Mouse (Mus musculus) MEL (cell line): Measurements from ENCODE around the gene Cnst. TPM values are rescaled to one million over a fixed set of nuclear protein-coding genes. Genes with fewer than 3 reads are reported as not detected.

Experiments
- DNase-seq: peaks from one replicate; pipeline ENCODE4 v3.0.0; 2011; ENCODE audit warnings: low read depth, low spot score
- H3K27ac ChIP-seq: 2 replicates; pipeline ENCODE4 v1.5.1; 2012; ENCODE audit warnings: low read depth, mild to moderate bottlenecking, control low read depth, low read length, moderate library complexity; ENCODE audit not compliant: control insufficient read depth
- H3K27me3 ChIP-seq, 2 experiments: fragments of 150-350 bp in 1 of 2; sonication (generic) in 1 of 2; 2 replicates each; pipeline ENCODE4 v1.6.1; 2012; ENCODE audit warnings: low read length in 2 of 2, mild to moderate bottlenecking in 2 of 2, improper control_type of control experiment in 1 of 2, moderate library complexity in 1 of 2; ENCODE audit not compliant: insufficient read depth in 2 of 2, control insufficient read depth in 1 of 2
- H3K36me3 ChIP-seq, 2 experiments: 2 replicates each; pipeline ENCODE4 v1.6.1; 2012 to 2014; ENCODE audit warnings: low read length in 2 of 2, improper control_type of control experiment in 1 of 2, inconsistent platforms in 1 of 2, mild to moderate bottlenecking in 1 of 2; ENCODE audit not compliant: insufficient read depth in 2 of 2, control insufficient read depth in 1 of 2
- H3K4me1 ChIP-seq, 2 experiments: fragments of 150-350 bp in 1 of 2; sonication (generic) in 1 of 2; 2 replicates each; pipeline ENCODE4 v1.6.1; 2012; ENCODE audit warnings: low read length in 2 of 2, improper control_type of control experiment in 1 of 2, mild to moderate bottlenecking in 1 of 2; ENCODE audit not compliant: insufficient read depth in 2 of 2, control insufficient read depth in 1 of 2
- H3K4me3 ChIP-seq, 2 experiments: fragments of 150-350 bp in 1 of 2; sonication (generic) in 1 of 2; 2 replicates each; pipeline ENCODE4 v1.5.1; 2012; ENCODE audit warnings: low read depth in 2 of 2, low read length in 2 of 2, mild to moderate bottlenecking in 2 of 2, moderate library complexity in 2 of 2, control low read depth in 1 of 2, improper control_type of control experiment in 1 of 2; ENCODE audit not compliant: control insufficient read depth in 1 of 2, insufficient read depth in 1 of 2
- H3K79me2 ChIP-seq: 2 replicates; pipeline ENCODE4 v1.6.1; 2012; ENCODE audit warnings: mild to moderate bottlenecking, low read length, moderate library complexity; ENCODE audit not compliant: control insufficient read depth, poor library complexity, insufficient read depth
- H3K9ac ChIP-seq: 2 replicates; pipeline ENCODE4 v1.6.1; 2012; ENCODE audit warnings: low read depth, mild to moderate bottlenecking, control low read depth, low read length, moderate library complexity; ENCODE audit not compliant: control insufficient read depth, poor library complexity, severe bottlenecking
- H3K9me3 ChIP-seq: fragments of 150-350 bp; sonication (generic); replicated peaks from 2 replicates; pipeline ENCODE4 v1.6.1; 2012; ENCODE audit warnings: mild to moderate bottlenecking, low read length, improper control_type of control experiment, moderate library complexity; ENCODE audit not compliant: insufficient read depth
- CHD1 ChIP-seq: IDR thresholded peaks from 2 replicates; pipeline ENCODE4 v1.6.1; 2012; ENCODE audit warnings: low read depth, mild to moderate bottlenecking, inconsistent platforms, low read length, improper control_type of control experiment
- CHD2 ChIP-seq: IDR thresholded peaks from 2 replicates; pipeline ENCODE4 v1.6.1; 2011; ENCODE audit warnings: low read length, improper control_type of control experiment
- CTCF ChIP-seq, 3 experiments: IDR thresholded peaks in 2 of 3; conservative IDR thresholded peaks in 1 of 3; 2 replicates each; pipeline ENCODE4 v1.5.1; 2011 to 2012; ENCODE audit warnings: low read length in 3 of 3, low read depth in 2 of 3, mild to moderate bottlenecking in 2 of 3, improper control_type of control experiment in 1 of 3, inconsistent platforms in 1 of 3, mixed read lengths in 1 of 3, moderate library complexity in 1 of 3; ENCODE audit not compliant: control insufficient read depth in 1 of 3, insufficient read depth in 1 of 3, poor library complexity in 1 of 3, severe bottlenecking in 1 of 3
- E2F4 ChIP-seq: IDR thresholded peaks from 2 replicates; pipeline ENCODE4 v1.6.1; 2011; ENCODE audit warnings: low read depth, low read length, improper control_type of control experiment, borderline replicate concordance
- ELF1 ChIP-seq: IDR thresholded peaks from 2 replicates; pipeline ENCODE4 v1.6.1; 2014; ENCODE audit warnings: low read depth, mild to moderate bottlenecking, inconsistent platforms, low read length, improper control_type of control experiment, moderate library complexity
- EP300 ChIP-seq, 2 experiments: IDR thresholded peaks; 2 replicates each; pipeline ENCODE4 v1.6.1; 2011; ENCODE audit warnings: improper control_type of control experiment in 2 of 2, low read length in 2 of 2, low read depth in 1 of 2, mild to moderate bottlenecking in 1 of 2
- GATA1 ChIP-seq: IDR thresholded peaks from 2 replicates; pipeline ENCODE4 v1.6.1; 2011; ENCODE audit warnings: low read depth, low read length, improper control_type of control experiment
- HCFC1 ChIP-seq: IDR thresholded peaks from 2 replicates; pipeline ENCODE4 v1.6.1; 2012; ENCODE audit warnings: low read depth, mild to moderate bottlenecking, inconsistent platforms, low read length, improper control_type of control experiment, moderate library complexity
- KAT2A ChIP-seq: conservative IDR thresholded peaks from 2 replicates; pipeline ENCODE4 v1.6.1; 2012; ENCODE audit warnings: low read depth, low read length, improper control_type of control experiment, inconsistent platforms
- MAX ChIP-seq: IDR thresholded peaks from 2 replicates; pipeline ENCODE4 v1.6.1; 2011; ENCODE audit warnings: low read length, improper control_type of control experiment
- MAZ ChIP-seq: IDR thresholded peaks from 2 replicates; pipeline ENCODE4 v1.6.1; 2012; ENCODE audit warnings: low read depth, mild to moderate bottlenecking, inconsistent platforms, low read length, improper control_type of control experiment
- MXI1 ChIP-seq: IDR thresholded peaks from 2 replicates; pipeline ENCODE4 v1.6.1; 2011; ENCODE audit warnings: mild to moderate bottlenecking, low read depth, low read length, improper control_type of control experiment
- MYB ChIP-seq: IDR thresholded peaks from 2 replicates; pipeline ENCODE4 v1.6.1; 2011; ENCODE audit warnings: mild to moderate bottlenecking, low read depth, low read length, improper control_type of control experiment
- MYC ChIP-seq: IDR thresholded peaks from 2 replicates; pipeline ENCODE4 v1.6.1; 2011; ENCODE audit warnings: low read depth, mild to moderate bottlenecking, low read length, improper control_type of control experiment, moderate library complexity
- NELFE ChIP-seq: IDR thresholded peaks from 2 replicates; pipeline ENCODE4 v1.6.1; 2011; ENCODE audit warnings: low read depth, low read length, improper control_type of control experiment
- NRF1 ChIP-seq: IDR thresholded peaks from 2 replicates; pipeline ENCODE4 v1.6.1; 2014; ENCODE audit warnings: low read depth, mild to moderate bottlenecking, inconsistent platforms, low read length, improper control_type of control experiment, moderate library complexity; ENCODE audit not compliant: poor library complexity, insufficient read depth, severe bottlenecking
- POLR2A ChIP-seq, 2 experiments: IDR thresholded peaks; 2 replicates each; pipeline ENCODE4 v1.6.1; 2011 to 2012; ENCODE audit warnings: low read length in 2 of 2, mild to moderate bottlenecking in 2 of 2, control low read depth in 1 of 2, improper control_type of control experiment in 1 of 2, low read depth in 1 of 2, moderate library complexity in 1 of 2; ENCODE audit not compliant: control insufficient read depth in 1 of 2, insufficient read depth in 1 of 2, poor library complexity in 1 of 2
- POLR2AphosphoS2 ChIP-seq: IDR thresholded peaks from 2 replicates; pipeline ENCODE4 v1.6.1; 2011; ENCODE audit warnings: low read length, improper control_type of control experiment
- RAD21 ChIP-seq: IDR thresholded peaks from 2 replicates; pipeline ENCODE4 v1.6.1; 2011; ENCODE audit warnings: mild to moderate bottlenecking, low read depth, low read length, improper control_type of control experiment
- RCOR1 ChIP-seq: IDR thresholded peaks from 2 replicates; pipeline ENCODE4 v1.6.1; 2012; ENCODE audit warnings: low read depth, mild to moderate bottlenecking, inconsistent platforms, low read length, improper control_type of control experiment
- SMC3 ChIP-seq: IDR thresholded peaks from 2 replicates; pipeline ENCODE4 v1.6.1; 2011; ENCODE audit warnings: low read depth, low read length, improper control_type of control experiment
- TBP ChIP-seq: IDR thresholded peaks from 2 replicates; pipeline ENCODE4 v1.8.0; 2011; ENCODE audit warnings: low read depth, low read length, improper control_type of control experiment
- TCF12 ChIP-seq: IDR thresholded peaks from 2 replicates; pipeline ENCODE4 v1.6.1; 2014; ENCODE audit warnings: low read depth, mild to moderate bottlenecking, inconsistent platforms, low read length, improper control_type of control experiment, moderate library complexity
- USF2 ChIP-seq, 2 experiments: IDR thresholded peaks; 2 replicates each; pipeline ENCODE4 v1.6.1; 2011 to 2012; ENCODE audit warnings: improper control_type of control experiment in 2 of 2, low read length in 2 of 2, borderline replicate concordance in 1 of 2, inconsistent platforms in 1 of 2, low read depth in 1 of 2, mild to moderate bottlenecking in 1 of 2; ENCODE audit not compliant: insufficient read depth in 1 of 2
- ZC3H11A ChIP-seq: IDR thresholded peaks from 2 replicates; pipeline ENCODE4 v1.6.1; 2012; ENCODE audit warnings: low read depth, mild to moderate bottlenecking, inconsistent platforms, low read length, improper control_type of control experiment
- ZMIZ1 ChIP-seq: IDR thresholded peaks from 2 replicates; pipeline ENCODE4 v1.6.1; 2012; ENCODE audit warnings: low read depth, mild to moderate bottlenecking, inconsistent platforms, low read length, improper control_type of control experiment, moderate library complexity
- ZNF384 ChIP-seq: IDR thresholded peaks from 2 replicates; pipeline ENCODE4 v1.6.1; 2012; ENCODE audit warnings: low read depth, mild to moderate bottlenecking, inconsistent platforms, low read length, improper control_type of control experiment
- polyA plus RNA-seq, 2 experiments: library from polyadenylated mRNA; stranded (reverse) in 1 of 2; unstranded in 1 of 2; fragments of >175 nt in 1 of 2; fragments of >200 nt in 1 of 2; gene quantifications; 2 replicates each; pipeline versions ENCODE4 v1.2.1 to v1.2.4; 2012; ENCODE audit warnings: low replicate concordance in 2 of 2, low read depth in 1 of 2; ENCODE audit not compliant: insufficient read length in 2 of 2, insufficient read depth in 1 of 2, missing spikeins in 1 of 2
- total RNA-seq: library from RNA; depleted of rRNA; stranded (reverse); fragments of 300-350 nt; gene quantifications from 2 replicates; pipeline ENCODE4 v1.2.3, GENCODE M21; 2012

Gene Cnst
- total and polyA plus RNA-seq, 3 experiments: 10.4 to 12.1 TPM; not detected in 1

DNA sequence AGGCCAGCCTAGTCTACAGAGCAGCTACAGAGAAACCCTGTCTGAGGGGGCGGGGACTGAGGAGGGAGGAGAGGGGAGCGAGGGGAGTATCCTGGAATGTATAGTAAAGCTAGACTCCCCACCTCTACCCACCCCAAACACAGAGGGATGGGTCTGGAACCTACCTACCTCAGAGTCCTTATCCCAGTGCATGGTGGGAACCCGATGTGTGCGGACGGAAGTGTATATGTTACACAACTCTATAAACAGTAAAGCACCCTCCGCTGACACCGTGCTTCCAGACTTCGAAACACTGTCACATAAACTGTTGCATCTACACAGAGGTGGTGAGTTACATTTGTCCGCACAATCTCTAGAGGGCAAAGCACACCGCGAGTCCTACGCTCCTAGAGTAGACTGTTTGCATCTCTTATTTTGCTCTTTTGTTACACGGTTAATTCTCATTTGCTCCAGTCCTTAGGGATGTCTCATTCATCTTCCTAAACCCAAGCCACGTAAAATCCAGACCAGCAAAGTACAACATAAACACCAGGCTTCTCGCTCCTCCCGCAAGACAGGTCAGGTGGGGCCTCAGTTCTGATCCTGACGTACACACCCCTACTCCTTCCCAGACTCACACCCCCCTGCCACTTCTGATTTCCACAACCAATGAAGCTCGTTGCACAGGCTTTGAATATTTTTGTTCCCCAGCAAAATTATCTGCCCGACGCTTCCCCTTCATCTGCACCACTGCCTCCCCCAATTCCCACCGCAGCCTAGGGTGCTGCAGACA, 29.0 kb upstream of the Cnst start:
- no peaks in the 10 kb centered on the region for H3K27me3 ChIP-seq
- no peaks in the 10 kb centered on the region for H3K4me1 ChIP-seq
- peak overlapping the region; percentile 78 for H3K9ac ChIP-seq
- H3K79me2 ChIP-seq: peaks cover 12% of the 10 kb centered on the region
- peak; percentile 78 for DNase-seq
- peak overlapping the region; percentile 55 for H3K27ac ChIP-seq
- no peak for TF ChIP-seq USF2 (IDR thresholded peaks at IDR 0.05; ENCODE audit: borderline replicate concordance in 1 of 2, insufficient read depth in 1 of 2, low read depth in 1 of 2, low read length in 2 of 2)
- no peak for TF ChIP-seq ZMIZ1
- TF ChIP-seq MAX: peak; percentile 52; the same call in 1 of the 2 replicates
- no peak for TF ChIP-seq ZC3H11A
- no peak for TF ChIP-seq KAT2A
- no peak for TF ChIP-seq MYB
- TF ChIP-seq NELFE: no peak
- TF ChIP-seq GATA1: no peak
- TF ChIP-seq EP300 (IDR thresholded peaks at IDR 0.05; ENCODE audit: low read depth in 1 of 2, low read length in 2 of 2): 0 out of 4 replicates have a peak, but pooled peaks of 1 of the 2 experiments have one; percentile 20
- TF ChIP-seq SMC3: no peak
- H3K36me3 ChIP-seq: peaks cover 0 to 3% of the 10 kb centered on the region in 2 experiments; a peak in 2 of 4 replicates
- no peaks in the 10 kb centered on the region for H3K9me3 ChIP-seq
- H3K4me3 ChIP-seq: peak overlapping the region; percentile 87 to 88

DNA sequence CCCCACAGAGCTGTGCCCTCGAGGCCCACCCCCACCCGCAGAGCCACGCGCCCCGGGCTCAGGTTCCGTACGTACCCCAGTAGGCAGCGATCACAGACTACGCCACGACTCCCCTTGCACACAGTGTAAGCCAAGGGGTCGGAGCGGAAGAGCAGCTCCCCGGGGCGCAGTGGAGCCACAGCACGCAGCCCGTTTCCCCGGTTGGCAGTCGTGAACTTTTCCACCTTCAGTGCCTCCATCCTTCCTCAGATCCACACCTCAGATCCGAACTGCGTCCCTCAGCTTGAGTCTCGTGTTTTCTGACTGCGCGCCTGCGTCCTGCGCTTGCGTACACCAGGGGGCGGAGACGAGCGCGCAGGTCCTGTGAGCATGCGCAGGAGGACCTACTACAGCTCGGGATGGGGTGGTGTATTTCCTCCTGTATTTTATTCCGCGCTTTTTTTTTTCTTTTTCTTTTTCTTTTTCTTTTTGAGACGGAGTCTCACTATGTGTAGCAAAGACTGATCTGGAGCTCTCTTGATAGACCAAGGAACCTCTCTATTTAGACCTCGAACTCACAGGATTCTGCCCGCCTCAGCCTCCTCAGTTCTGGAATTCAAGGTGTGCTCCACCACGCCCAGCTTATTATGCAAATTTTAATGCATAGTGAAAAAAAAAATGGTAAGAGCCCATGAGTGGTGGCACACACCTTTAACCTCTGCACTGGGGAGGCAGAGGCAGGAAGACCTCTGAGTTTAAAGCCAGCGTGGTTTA, 28.3 kb upstream of the Cnst start, which contains the start of gene Smyd3:
Gene Smyd3 (minus strand): TSS at position 329 of the 753 bp plus-strand sequence.
- DNase-seq: peak; percentile 96
- peak within 1 kb of the TSS; percentile 87 to 88 for H3K4me3 ChIP-seq
- H3K4me1 ChIP-seq: no peaks in the 10 kb centered on the region
- no peak for TF ChIP-seq ZC3H11A
- no peak for TF ChIP-seq E2F4
- peak; percentile 97 for TF ChIP-seq NRF1
- peak; percentile 71 to 92; a peak in 3 of 4 replicates for TF ChIP-seq POLR2A (IDR thresholded peaks at IDR 0.05; ENCODE audit: control insufficient read depth in 1 of 2, insufficient read depth in 1 of 2, low read depth in 1 of 2, low read length in 2 of 2, poor library complexity in 1 of 2)
- peak; percentile 96 for TF ChIP-seq ZNF384
- peak; percentile 89 for TF ChIP-seq MXI1
- peak; percentile 15 to 35 (median 29); a peak in 5 of 6 replicates for TF ChIP-seq CTCF (IDR thresholded peaks at IDR 0.05 in 2 of 3, conservative IDR thresholded peaks at IDR 0.05 in 1 of 3; ENCODE audit: control insufficient read depth in 1 of 3, insufficient read depth in 1 of 3, low read depth in 2 of 3, low read length in 3 of 3, poor library complexity in 1 of 3, severe bottlenecking in 1 of 3)
- TF ChIP-seq TBP: peak; percentile 34; the same call in 1 of the 2 replicates
- TF ChIP-seq ELF1: no peak
- peak; percentile 46; the same call in 1 of the 2 replicates for TF ChIP-seq ZMIZ1
- TF ChIP-seq RCOR1: no peak
- TF ChIP-seq TCF12: peak; percentile 6; the same call in 1 of the 2 replicates
- TF ChIP-seq MYC: no peak
- TF ChIP-seq CHD1: peak; percentile 92; the same call in 1 of the 2 replicates
- 0 out of 4 replicates have a peak, but pooled peaks of 1 of the 2 experiments have one; percentile 3 for TF ChIP-seq EP300 (IDR thresholded peaks at IDR 0.05; ENCODE audit: low read depth in 1 of 2, low read length in 2 of 2)
- TF ChIP-seq NELFE: peak; percentile 91
- TF ChIP-seq RAD21: no peak
- peak; percentile 86 for TF ChIP-seq POLR2AphosphoS2
- TF ChIP-seq HCFC1: peak; percentile 75
- peak; percentile 56; the same call in 1 of the 2 replicates for TF ChIP-seq MAZ
- no peak for TF ChIP-seq CHD2
- no peak for TF ChIP-seq SMC3
- H3K27ac ChIP-seq: peak within 1 kb of the TSS; percentile 55
- peak within 1 kb of the TSS; percentile 78 for H3K9ac ChIP-seq
- peaks cover 0 to 3% of the 10 kb centered on the region in 2 experiments; a peak in 2 of 4 replicates for H3K36me3 ChIP-seq
- H3K9me3 ChIP-seq: no peaks in the 10 kb centered on the region
- no peaks in the 10 kb centered on the region for H3K27me3 ChIP-seq
- peaks cover 12% of the 10 kb centered on the region for H3K79me2 ChIP-seq
